Comparison of ENCODE assay signal across 9 mouse cellular contexts in the genomic region with DNA sequence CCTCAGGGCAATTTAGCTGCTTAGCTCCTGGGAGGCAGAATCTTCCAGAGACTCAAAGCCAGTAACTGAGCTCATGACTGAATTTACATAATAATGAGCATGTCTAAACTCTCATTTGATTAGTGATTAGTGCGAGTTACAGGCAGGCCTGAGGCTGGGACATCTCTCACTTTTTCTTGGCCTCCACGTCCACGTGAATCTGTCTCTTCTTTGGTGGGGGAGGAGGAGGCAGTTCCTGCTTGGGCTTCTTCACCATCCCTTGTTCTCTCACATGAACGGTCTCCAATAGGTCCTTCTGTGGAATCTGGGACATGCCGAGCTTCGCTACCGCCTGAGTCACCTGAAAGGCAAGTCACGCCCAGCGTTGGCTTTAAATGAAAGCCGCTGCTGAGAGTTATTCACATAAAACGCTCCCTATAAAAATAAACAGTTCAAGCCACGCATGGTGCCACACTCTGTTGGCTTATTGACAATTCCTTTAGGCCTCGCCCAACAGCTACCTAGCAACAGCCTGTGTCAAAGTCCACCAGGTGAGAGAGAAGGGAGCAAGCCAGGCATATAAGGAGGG.
DNase-seq lines count a peak whose midpoint lies in the region; ATAC-seq lines count a peak whose summit lies in the region.
"Had no signal": no experiment of that assay in that cellular context is flagged by ENCODE, and none has a peak within 500 bp of the region (broad histone marks: within the 10 kb centered on the region; RNA-seq: fewer than 3 reads in every experiment).

No protein-coding gene starts in this region.

- no peaks in the 10 kb centered on the region for H3K9me3 ChIP-seq in kidney, embryonic 15.5 days (replicated peaks)
- H3K9me3 ChIP-seq in midbrain, embryonic 16.5 days (replicated peaks; ENCODE audit: control insufficient read depth, low read length, poor library complexity, severe bottlenecking): no peaks in the 10 kb centered on the region
- H3K9me3 ChIP-seq: heart, embryonic 12.5 days had no signal

- H3K4me3 ChIP-seq in kidney, embryonic 15.5 days (replicated peaks): no peak overlapping the region
- no peak overlapping the region for H3K4me3 ChIP-seq in midbrain, embryonic 16.5 days (ENCODE audit: low read depth, low read length)
- H3K4me3 ChIP-seq: heart, embryonic 12.5 days had no signal

- H3K27ac ChIP-seq in kidney, embryonic 15.5 days: no peak overlapping the region
- H3K27ac ChIP-seq in midbrain, embryonic 16.5 days (ENCODE audit: low read length): no peak overlapping the region

- no peak for DNase-seq in cerebellum, postnatal 4 days (ENCODE audit: low spot score in 2 of 2)
- peak; percentile 19 to 38 for DNase-seq in cerebellum, postnatal 10 days
- no peak for DNase-seq in gastrocnemius, postnatal 10 days
- DNase-seq in thymus, postnatal 4 days: no peak
- DNase-seq in thymus, postnatal 14 days: no peak

- H3K4me2 ChIP-seq in kidney, embryonic 15.5 days: no peak overlapping the region
- H3K4me2 ChIP-seq in midbrain, embryonic 16.5 days (ENCODE audit: low read length): no peak overlapping the region
- H3K4me2 ChIP-seq: heart, embryonic 12.5 days had no signal

- no peaks in the 10 kb centered on the region for H3K27me3 ChIP-seq in kidney, embryonic 15.5 days
- no peaks in the 10 kb centered on the region for H3K27me3 ChIP-seq in midbrain, embryonic 16.5 days (ENCODE audit: control insufficient read depth, insufficient read depth, low read depth, low read length)
- H3K27me3 ChIP-seq: heart, embryonic 12.5 days had no signal

- H3K9ac ChIP-seq in kidney, embryonic 15.5 days: no peak overlapping the region
- no peak overlapping the region; the same call in 1 of the 2 replicates for H3K9ac ChIP-seq in midbrain, embryonic 16.5 days (ENCODE audit: low read depth, low read length)
- H3K9ac ChIP-seq: heart, embryonic 12.5 days had no signal

- H3K36me3 ChIP-seq in kidney, embryonic 15.5 days: peaks cover 38% of the 10 kb centered on the region
- H3K36me3 ChIP-seq in midbrain, embryonic 16.5 days (ENCODE audit: control insufficient read depth, insufficient read depth, low read length): no peaks in the 10 kb centered on the region

- peaks cover 43% of the 10 kb centered on the region for H3K4me1 ChIP-seq in kidney, embryonic 15.5 days
- H3K4me1 ChIP-seq in midbrain, embryonic 16.5 days (ENCODE audit: control insufficient read depth, insufficient read depth, low read length): peaks cover 13% of the 10 kb centered on the region

- peak; percentile 46; the same call in 1 of the 2 replicates for ATAC-seq in cerebellum, adult (ENCODE audit: insufficient number of reproducible peaks, low FRiP score, low TSS enrichment)
- ATAC-seq in kidney, embryonic 15.5 days (replicated peaks; ENCODE audit: low FRiP score): peak; percentile 40; the same call in 1 of the 2 replicates
- ATAC-seq in midbrain, embryonic 16.5 days: peak; percentile 64

- whole genome bisulfite sequencing in kidney, embryonic 15.5 days: 67% methylated on average over 13 of the region's 13 CpGs
- WGBS in midbrain, embryonic 16.5 days: 30% methylated on average over 13 of the region's 13 CpGs

Comparison
In these comparisons a context has a peak if more than half of its experiments do, and no peak if none do; other contexts are left out.
1. DNase-seq: peak in cerebellum, postnatal 10 days (2 of 2); none in cerebellum, postnatal 4 days (0 of 2), gastrocnemius, postnatal 10 days (single experiment), thymus, postnatal 4 days (single experiment) and thymus, postnatal 14 days (single experiment).
2. Peak in every context shown above with its lines, with median percentiles within 50 percentile points of each other: ATAC-seq.